Mouse (Mus musculus): ENCODE results near the gene Tex30.

DNA sequence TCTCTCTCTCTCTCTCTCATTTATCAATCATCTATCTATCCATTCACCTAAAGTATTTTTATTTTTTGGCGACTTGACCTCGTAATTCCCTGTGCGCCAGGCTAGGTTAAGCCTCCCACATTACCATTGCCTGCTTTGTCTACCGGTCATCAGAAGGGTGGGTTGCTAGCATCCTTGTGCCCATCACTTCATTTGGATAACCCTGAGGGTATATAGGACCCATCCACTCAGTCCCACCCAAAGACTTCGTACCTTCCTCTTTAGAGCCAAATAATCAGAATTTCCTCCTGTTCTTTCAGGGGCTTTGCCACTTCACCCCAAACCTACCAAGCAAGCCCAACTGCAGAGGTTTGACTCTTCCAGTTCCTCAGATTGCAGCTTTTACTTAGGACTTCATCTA is 698 bp upstream of the Tex30 start:
- no peak for TF ChIP-seq CTCF (IDR thresholded peaks at IDR 0.05; ENCODE audit: low read depth)
- no peak for TF ChIP-seq EP300 (IDR thresholded peaks at IDR 0.05; ENCODE audit: low read depth)

Measured in liver, postnatal 0 days (tissue).